Mouse (Mus musculus) naive thymus-derived CD4-positive, alpha-beta T cell, adult 5 months (primary cell): ENCODE results near the gene Vmn1r66. TPM values are rescaled to one million over a fixed set of nuclear protein-coding genes. Genes with fewer than 3 reads are reported as not detected.

ENCODE experiments used
- polyA plus RNA-seq: library from polyadenylated mRNA; unstranded; fragments of 100-300 nt; shearing (Covaris generic); gene quantifications from one replicate; pipeline ENCODE4 v1.2.1, GENCODE M21; 2017

Vmn1r66 gene
- polyA plus RNA-seq: not detected

GRCm38 (mm10) chr7:10277906-10278305 lies at the start of gene Vmn1r66:
Vmn1r66 (minus strand) TSS chr7:10278006.

Other genes with a start within 250 kb of the Vmn1r66 start
- 0.15 TPM for gene Vmn2r50, start 224.7 kb downstream of the Vmn1r66 start, polyA plus RNA-seq
- not detected for gene Vmn2r51, start 172.3 kb downstream of the Vmn1r66 start, polyA plus RNA-seq
- gene Vmn2r52, start 101.4 kb downstream of the Vmn1r66 start, polyA plus RNA-seq: 0.16 TPM
- not detected for gene Vmn1r67, start 165.3 kb upstream of the Vmn1r66 start, polyA plus RNA-seq
- gene Zik1, start 217.4 kb upstream of the Vmn1r66 start, polyA plus RNA-seq: 0.53 TPM